Mouse (Mus musculus): ENCODE measurements around the gene Gorasp1. TPM values are rescaled to one million over a fixed set of nuclear protein-coding genes. Genes with fewer than 3 reads are reported as not detected.

Gorasp1 gene
- polyA plus RNA-seq, 1 experiment, result 17.8 TPM

- Histone ChIP-seq H3K36me3 (ENCODE audit: control insufficient read depth, insufficient read depth, low read length) (no peaks in the 10 kb centered on the region; the same call in none of the 2 replicates), H3K27ac (ENCODE audit: insufficient read depth, low read depth, low read length) (no peak overlapping the region), H3K4me1 (ENCODE audit: control insufficient read depth, insufficient read depth, low read length) (no peaks in the 10 kb centered on the region), H3K27me3 (replicated peaks; ENCODE audit: control insufficient read depth, insufficient read depth, low read length) (no peaks in the 10 kb centered on the region), H3K4me3 (ENCODE audit: insufficient read depth, low read depth, low read length) (no peak overlapping the region)
- WGBS, result 80% methylated on average over 5 of the region's 5 CpGs
- TF ChIP-seq CTCF (conservative IDR thresholded peaks at IDR 0.05; ENCODE audit: insufficient read depth, insufficient read length, low read depth, low read length) (no peak), POLR2A (IDR thresholded peaks at IDR 0.05; ENCODE audit: low read depth, low read length) (no peak)
- DNase-seq, result peak; percentile 10
Measured at GRCm38 (mm10) chr9:119926497-119926896, 10.9 kb downstream of the Gorasp1 start.

- peak; percentile 69 for DNase-seq
- H3K27ac ChIP-seq (ENCODE audit: insufficient read depth, low read depth, low read length), result no peak overlapping the region
- WGBS, result 65% methylated on average over 8 of the region's 8 CpGs
Measured at GRCm38 (mm10) chr9:119925729-119926128, 11.6 kb downstream of the Gorasp1 start.

GRCm38 (mm10) chr9:119925120-119925657 lies 12.2 kb downstream of the Gorasp1 start:
- H3K27ac ChIP-seq (ENCODE audit: insufficient read depth, low read depth, low read length), result no peak overlapping the region
- DNase-seq, result peak; percentile 27
- H3K36me3 ChIP-seq (ENCODE audit: control insufficient read depth, insufficient read depth, low read length), result no peaks in the 10 kb centered on the region; the same call in none of the 2 replicates
- no peaks in the 10 kb centered on the region for H3K27me3 ChIP-seq (replicated peaks; ENCODE audit: control insufficient read depth, insufficient read depth, low read length)
- H3K4me3 ChIP-seq (ENCODE audit: insufficient read depth, low read depth, low read length), result no peak overlapping the region
- TF ChIP-seq CTCF (conservative IDR thresholded peaks at IDR 0.05; ENCODE audit: insufficient read depth, insufficient read length, low read depth, low read length) (no peak), POLR2A (IDR thresholded peaks at IDR 0.05; ENCODE audit: low read depth, low read length) (no peak)
- 74% methylated on average over 16 of the region's 16 CpGs for WGBS
- no peaks in the 10 kb centered on the region for H3K4me1 ChIP-seq (ENCODE audit: control insufficient read depth, insufficient read depth, low read length)

More at GRCm38 (mm10) chr9:119925729-119926128, 11.6 kb downstream of the Gorasp1 start:
- Histone ChIP-seq H3K4me1 (ENCODE audit: control insufficient read depth, insufficient read depth, low read length) (no peaks in the 10 kb centered on the region), H3K36me3 (ENCODE audit: control insufficient read depth, insufficient read depth, low read length) (no peaks in the 10 kb centered on the region; the same call in none of the 2 replicates), H3K27me3 (replicated peaks; ENCODE audit: control insufficient read depth, insufficient read depth, low read length) (no peaks in the 10 kb centered on the region), H3K4me3 (ENCODE audit: insufficient read depth, low read depth, low read length) (no peak overlapping the region)
- no peak for TF ChIP-seq CTCF (conservative IDR thresholded peaks at IDR 0.05; ENCODE audit: insufficient read depth, insufficient read length, low read depth, low read length)

- no peaks in the 10 kb centered on the region for H3K4me1 ChIP-seq (ENCODE audit: control insufficient read depth, insufficient read depth, low read length)
- no peak for DNase-seq
- no peaks in the 10 kb centered on the region for H3K27me3 ChIP-seq (replicated peaks; ENCODE audit: control insufficient read depth, insufficient read depth, low read length)
- H3K4me3 ChIP-seq (ENCODE audit: insufficient read depth, low read depth, low read length), result no peak overlapping the region
- H3K27ac ChIP-seq (ENCODE audit: insufficient read depth, low read depth, low read length), result no peak overlapping the region
- TF ChIP-seq CTCF (conservative IDR thresholded peaks at IDR 0.05; ENCODE audit: insufficient read depth, insufficient read length, low read depth, low read length) (no peak), POLR2A (IDR thresholded peaks at IDR 0.05; ENCODE audit: low read depth, low read length) (no peak)
- WGBS, result 94% methylated on average over 4 of the region's 4 CpGs
- no peaks in the 10 kb centered on the region; the same call in none of the 2 replicates for H3K36me3 ChIP-seq (ENCODE audit: control insufficient read depth, insufficient read depth, low read length)
Measured at GRCm38 (mm10) chr9:119923462-119923861, 13.9 kb downstream of the Gorasp1 start.

- H3K27ac ChIP-seq (ENCODE audit: insufficient read depth, low read depth, low read length), result no peak overlapping the region
- 82% methylated on average over 1 of the region's 1 CpGs for WGBS
- H3K36me3 ChIP-seq (ENCODE audit: control insufficient read depth, insufficient read depth, low read length), result peaks cover 1% of the 10 kb centered on the region; the same call in 1 of the 2 replicates
- DNase-seq, result no peak
- no peaks in the 10 kb centered on the region for H3K4me1 ChIP-seq (ENCODE audit: control insufficient read depth, insufficient read depth, low read length)
- H3K4me3 ChIP-seq (ENCODE audit: insufficient read depth, low read depth, low read length), result no peak overlapping the region
- H3K27me3 ChIP-seq (replicated peaks; ENCODE audit: control insufficient read depth, insufficient read depth, low read length), result no peaks in the 10 kb centered on the region
- TF ChIP-seq CTCF (conservative IDR thresholded peaks at IDR 0.05; ENCODE audit: insufficient read depth, insufficient read length, low read depth, low read length) (no peak), POLR2A (IDR thresholded peaks at IDR 0.05; ENCODE audit: low read depth, low read length) (no peak)
Measured at GRCm38 (mm10) chr9:119919858-119920257, 17.5 kb downstream of the Gorasp1 start.

GRCm38 (mm10) chr9:119913087-119913838 lies 24.1 kb downstream of the Gorasp1 start:
- DNase-seq, result no peak
- peaks cover 5% of the 10 kb centered on the region for H3K36me3 ChIP-seq (ENCODE audit: control insufficient read depth, insufficient read depth, low read length)
- no peak overlapping the region for H3K27ac ChIP-seq (ENCODE audit: insufficient read depth, low read depth, low read length)
- no peaks in the 10 kb centered on the region for H3K4me1 ChIP-seq (ENCODE audit: control insufficient read depth, insufficient read depth, low read length)
- no peak for TF ChIP-seq POLR2A (IDR thresholded peaks at IDR 0.05; ENCODE audit: low read depth, low read length)
- TF ChIP-seq CTCF (conservative IDR thresholded peaks at IDR 0.05; ENCODE audit: insufficient read depth, insufficient read length, low read depth, low read length), result no peak
- H3K4me3 ChIP-seq (ENCODE audit: insufficient read depth, low read depth, low read length), result no peak overlapping the region
- H3K27me3 ChIP-seq (replicated peaks; ENCODE audit: control insufficient read depth, insufficient read depth, low read length), result no peaks in the 10 kb centered on the region
- 68% methylated on average over 13 of the region's 13 CpGs for WGBS

GRCm38 (mm10) chr9:119909931-119910330 lies 27.4 kb downstream of the Gorasp1 start:
- no peaks in the 10 kb centered on the region for H3K4me1 ChIP-seq (ENCODE audit: control insufficient read depth, insufficient read depth, low read length)
- H3K4me3 ChIP-seq (ENCODE audit: insufficient read depth, low read depth, low read length), result no peak overlapping the region
- H3K27me3 ChIP-seq (replicated peaks; ENCODE audit: control insufficient read depth, insufficient read depth, low read length), result no peaks in the 10 kb centered on the region
- no peak for DNase-seq
- no peak for TF ChIP-seq POLR2A (IDR thresholded peaks at IDR 0.05; ENCODE audit: low read depth, low read length)
- TF ChIP-seq CTCF (conservative IDR thresholded peaks at IDR 0.05; ENCODE audit: insufficient read depth, insufficient read length, low read depth, low read length), result no peak
- no peak overlapping the region for H3K27ac ChIP-seq (ENCODE audit: insufficient read depth, low read depth, low read length)
- 64% methylated on average over 3 of the region's 3 CpGs for WGBS
- peaks cover 7% of the 10 kb centered on the region for H3K36me3 ChIP-seq (ENCODE audit: control insufficient read depth, insufficient read depth, low read length)

All from kidney, adult 2 months (tissue).